Mouse (Mus musculus): Measurements from ENCODE around the gene Cradd.
A peak's percentile ranks its signal among the peaks of the same experiment; 100 is the strongest.

Cradd gene

DNA sequence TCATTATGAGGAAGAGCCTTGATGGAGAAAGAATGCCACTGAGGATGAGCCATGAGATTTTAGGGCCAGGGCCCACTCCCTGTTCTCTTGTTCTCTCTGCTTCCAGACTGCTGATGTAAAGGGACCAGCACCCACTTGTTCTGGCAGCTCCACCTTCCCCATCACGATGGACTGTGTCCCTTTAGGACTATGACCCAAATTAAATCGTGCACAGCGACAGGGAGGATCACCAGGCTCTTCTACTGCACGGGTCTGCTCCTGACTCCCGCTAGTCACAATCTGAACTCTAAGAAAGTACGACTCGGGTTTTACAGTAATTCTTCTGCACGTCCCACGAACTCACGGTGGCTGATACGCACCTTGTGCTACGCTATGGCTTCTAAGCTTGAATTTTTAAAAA, 14.9 kb downstream of the Cradd start:
- TF ChIP-seq POU5F1 (IDR thresholded peaks at IDR 0.05; ENCODE audit: borderline replicate concordance, low read length) = no peak
- peaks cover 11% of the 10 kb centered on the region for H3K36me3 ChIP-seq (ENCODE audit: insufficient read depth, low read length)
- no peaks in the 10 kb centered on the region for H3K27me3 ChIP-seq (ENCODE audit: insufficient read depth, low read length)
- peak overlapping the region; percentile 48 for H3K4me3 ChIP-seq (replicated peaks; ENCODE audit: low read length)
- H3K4me1 ChIP-seq (replicated peaks; ENCODE audit: low read depth, low read length) = peaks cover 85% of the 10 kb centered on the region
- no peaks in the 10 kb centered on the region for H3K9me3 ChIP-seq (ENCODE audit: low read length)

DNA sequence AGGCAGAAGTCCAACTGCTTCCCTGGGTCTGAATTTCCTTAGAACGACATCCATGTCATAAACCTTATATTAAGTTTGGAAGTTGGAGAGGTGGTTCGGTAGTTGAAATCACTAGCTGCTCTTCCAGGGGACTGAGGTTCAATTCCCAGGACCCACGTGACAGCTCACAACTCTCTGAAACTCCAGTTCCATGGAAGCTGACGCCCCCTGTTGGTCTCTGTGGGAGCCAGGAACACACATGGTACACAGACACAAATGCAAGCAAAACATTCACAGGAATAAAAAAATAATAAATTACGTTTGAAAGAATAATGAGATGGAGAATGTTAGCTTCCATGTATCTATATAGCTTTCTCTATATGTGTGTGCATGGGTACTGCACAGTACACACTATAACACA, 16.0 kb downstream of the Cradd start:
- peak; percentile 57 for TF ChIP-seq CTCF (conservative IDR thresholded peaks at IDR 0.05; ENCODE audit: low read length)
- no peak for TF ChIP-seq NANOG (IDR thresholded peaks at IDR 0.05; ENCODE audit: borderline replicate concordance, low read length)
- peaks cover 83% of the 10 kb centered on the region for H3K4me1 ChIP-seq (replicated peaks; ENCODE audit: low read depth, low read length)
- H3K4me3 ChIP-seq (replicated peaks; ENCODE audit: low read length) = no peak overlapping the region
- H3K36me3 ChIP-seq (ENCODE audit: insufficient read depth, low read length) = peaks cover 11% of the 10 kb centered on the region
- H3K9me3 ChIP-seq (ENCODE audit: low read length) = no peaks in the 10 kb centered on the region
- H3K27me3 ChIP-seq (ENCODE audit: insufficient read depth, low read length) = no peaks in the 10 kb centered on the region

DNA sequence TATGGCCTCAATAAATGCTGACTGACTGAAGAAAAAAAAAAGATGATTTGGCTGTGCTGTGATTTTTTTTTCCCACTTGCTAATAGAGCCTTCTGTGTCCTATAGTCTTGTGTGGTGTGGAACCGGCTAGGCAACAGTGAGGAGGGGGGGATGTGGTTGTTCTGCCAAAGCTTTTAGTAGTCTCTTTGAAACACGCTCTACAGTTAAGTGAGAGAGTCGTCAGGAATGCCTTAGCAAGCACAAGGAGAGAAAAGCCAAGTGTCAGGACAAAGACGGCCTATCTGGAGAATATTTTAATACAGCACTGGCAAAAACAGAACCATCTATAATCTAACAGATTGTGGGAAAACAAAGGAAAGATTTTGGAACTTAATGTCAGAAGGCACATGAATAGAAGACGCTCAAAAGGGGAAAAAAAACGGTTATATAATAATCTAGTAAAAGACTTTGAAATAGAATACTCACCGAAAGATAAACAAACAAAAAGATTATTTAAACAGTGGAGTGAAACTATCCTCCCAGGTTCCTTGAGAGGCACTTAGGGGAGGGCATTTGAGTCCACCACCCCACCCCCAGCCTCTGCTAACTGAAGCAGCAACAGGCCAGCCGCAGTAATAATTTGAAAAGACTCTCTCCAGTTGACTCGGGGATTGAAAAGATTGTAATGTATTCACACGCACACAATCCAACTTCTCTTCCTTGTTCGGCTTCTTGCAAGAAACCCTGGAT, 16.9 kb downstream of the Cradd start:
- H3K4me3 ChIP-seq (replicated peaks; ENCODE audit: low read length) = no peak overlapping the region
- H3K36me3 ChIP-seq (ENCODE audit: insufficient read depth, low read length) = peaks cover 11% of the 10 kb centered on the region
- H3K27me3 ChIP-seq (ENCODE audit: insufficient read depth, low read length) = no peaks in the 10 kb centered on the region
- H3K4me1 ChIP-seq (replicated peaks; ENCODE audit: low read depth, low read length) = peaks cover 85% of the 10 kb centered on the region
- H3K9me3 ChIP-seq (ENCODE audit: low read length) = no peaks in the 10 kb centered on the region
- TF ChIP-seq NANOG (IDR thresholded peaks at IDR 0.05; ENCODE audit: borderline replicate concordance, low read length) (no peak), POU5F1 (IDR thresholded peaks at IDR 0.05; ENCODE audit: borderline replicate concordance, low read length) (no peak), CTCF (conservative IDR thresholded peaks at IDR 0.05; ENCODE audit: low read length) (no peak)

DNA sequence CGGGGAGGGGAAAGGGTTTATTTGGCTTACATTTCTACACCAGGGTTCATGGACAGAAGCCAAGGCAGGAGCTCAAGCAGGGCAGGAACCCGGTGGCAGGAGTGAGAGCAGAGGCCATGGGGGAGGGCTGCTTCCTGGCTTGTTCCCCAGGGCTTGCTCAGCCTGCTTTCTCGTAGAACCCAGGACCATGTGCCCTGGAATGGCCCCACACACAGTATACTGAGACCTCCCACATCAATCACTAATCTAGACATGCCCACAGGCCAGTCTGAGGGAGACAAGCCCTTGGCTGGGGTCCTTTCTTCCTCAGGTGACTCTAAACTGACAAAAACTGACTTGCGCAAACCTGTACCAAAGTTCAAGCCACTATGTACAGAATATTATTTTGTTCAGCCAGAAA, 19.7 kb downstream of the Cradd start:
- no peak for TF ChIP-seq NANOG (IDR thresholded peaks at IDR 0.05; ENCODE audit: borderline replicate concordance, low read length)
- TF ChIP-seq CTCF (conservative IDR thresholded peaks at IDR 0.05; ENCODE audit: low read length) = no peak
- TF ChIP-seq POU5F1 (IDR thresholded peaks at IDR 0.05; ENCODE audit: borderline replicate concordance, low read length) = no peak
- Histone ChIP-seq H3K4me1 (replicated peaks; ENCODE audit: low read depth, low read length) (peaks cover 79% of the 10 kb centered on the region), H3K4me3 (replicated peaks; ENCODE audit: low read length) (no peak overlapping the region), H3K36me3 (ENCODE audit: insufficient read depth, low read length) (peaks cover 11% of the 10 kb centered on the region), H3K9me3 (ENCODE audit: low read length) (no peaks in the 10 kb centered on the region), H3K27me3 (ENCODE audit: insufficient read depth, low read length) (no peaks in the 10 kb centered on the region)

DNA sequence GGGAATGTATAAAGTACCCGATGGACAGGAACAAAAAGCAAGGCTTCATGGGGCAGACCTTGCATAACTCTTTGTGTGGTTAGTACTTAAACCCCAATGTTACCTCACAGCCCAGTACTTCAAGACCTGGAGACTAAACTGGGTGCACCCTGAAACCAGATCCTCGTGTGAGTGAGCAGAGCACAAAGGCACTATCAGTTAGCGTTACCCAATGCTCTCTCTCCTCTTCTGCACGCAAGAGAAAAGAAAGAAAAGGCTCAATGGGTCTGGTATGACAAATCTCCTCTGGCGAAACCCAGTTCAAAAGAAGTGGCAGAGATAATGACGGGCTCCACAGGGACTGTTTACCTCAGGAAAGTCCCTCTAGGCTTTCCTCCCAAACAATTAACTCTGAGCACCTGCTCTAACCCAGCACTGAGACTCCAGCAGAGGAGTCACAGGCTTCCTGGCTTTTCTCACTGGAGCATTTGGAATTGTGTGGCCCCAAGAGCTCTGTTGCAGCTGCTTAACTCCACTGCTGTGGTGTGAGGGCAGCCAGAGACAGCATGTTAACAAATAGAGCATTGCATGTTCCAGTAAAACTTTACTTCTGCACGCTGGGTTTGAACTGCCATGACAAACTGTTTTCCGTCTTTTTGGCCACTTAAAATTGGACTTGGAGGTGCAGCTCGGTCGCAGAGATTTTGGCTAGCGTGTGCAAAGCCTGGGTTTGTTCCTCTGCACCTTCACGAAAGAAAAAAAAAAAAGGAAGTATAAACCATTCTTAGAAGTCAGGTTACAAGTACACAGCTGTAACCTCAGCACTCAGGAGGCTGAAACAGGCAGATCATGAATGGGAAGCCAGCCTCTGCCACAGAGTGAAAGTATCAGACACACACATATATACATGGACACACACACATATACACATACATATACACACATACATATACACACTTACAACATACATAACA, 21.4 kb downstream of the Cradd start:
- Histone ChIP-seq H3K4me1 (replicated peaks; ENCODE audit: low read depth, low read length) (peaks cover 84% of the 10 kb centered on the region), H3K9me3 (ENCODE audit: low read length) (no peaks in the 10 kb centered on the region), H3K27me3 (ENCODE audit: insufficient read depth, low read length) (no peaks in the 10 kb centered on the region), H3K36me3 (ENCODE audit: insufficient read depth, low read length) (peaks cover 15% of the 10 kb centered on the region), H3K4me3 (replicated peaks; ENCODE audit: low read length) (no peak overlapping the region)
- TF ChIP-seq NANOG (IDR thresholded peaks at IDR 0.05; ENCODE audit: borderline replicate concordance, low read length) (peak; percentile 57; the same call in 1 of the 2 replicates), POU5F1 (IDR thresholded peaks at IDR 0.05; ENCODE audit: borderline replicate concordance, low read length) (no peak), CTCF (conservative IDR thresholded peaks at IDR 0.05; ENCODE audit: low read length) (no peak)

DNA sequence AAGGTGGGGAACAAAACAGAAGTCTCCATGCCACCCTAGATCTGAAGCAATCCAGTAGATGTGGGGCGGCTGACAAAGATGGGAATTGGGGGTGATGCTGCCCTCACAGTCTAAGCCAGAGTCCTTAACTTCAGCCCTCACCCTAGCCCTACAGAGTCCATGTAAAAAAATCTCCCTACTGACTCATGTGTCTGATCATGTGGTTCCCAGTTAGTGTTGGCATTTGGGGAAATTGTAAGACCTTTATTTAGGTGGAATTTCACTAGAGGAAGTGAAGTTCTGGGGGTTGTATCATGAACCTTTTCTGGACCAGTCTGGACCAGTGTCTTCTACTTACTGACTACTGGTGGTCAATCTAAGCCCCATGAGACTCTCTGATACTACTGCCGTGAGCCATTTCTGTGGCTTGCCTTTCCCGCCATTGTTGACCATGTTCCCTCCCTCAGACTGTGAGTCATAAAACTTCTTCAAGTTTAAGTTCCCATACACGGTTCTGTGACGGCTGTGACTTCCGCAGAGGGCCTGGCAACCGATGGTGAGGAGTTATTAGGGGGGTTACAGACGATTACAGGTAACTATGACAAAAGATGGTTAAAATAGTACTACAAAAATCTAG, 23.6 kb downstream of the Cradd start:
- Histone ChIP-seq H3K9me3 (ENCODE audit: low read length) (no peaks in the 10 kb centered on the region), H3K4me3 (replicated peaks; ENCODE audit: low read length) (no peak overlapping the region), H3K27me3 (ENCODE audit: insufficient read depth, low read length) (no peaks in the 10 kb centered on the region), H3K4me1 (replicated peaks; ENCODE audit: low read depth, low read length) (peaks cover 67% of the 10 kb centered on the region), H3K36me3 (ENCODE audit: insufficient read depth, low read length) (peaks cover 4% of the 10 kb centered on the region; the same call in 1 of the 2 replicates)
- TF ChIP-seq CTCF (conservative IDR thresholded peaks at IDR 0.05; ENCODE audit: low read length) (no peak), POU5F1 (IDR thresholded peaks at IDR 0.05; ENCODE audit: borderline replicate concordance, low read length) (no peak), NANOG (IDR thresholded peaks at IDR 0.05; ENCODE audit: borderline replicate concordance, low read length) (no peak)

DNA sequence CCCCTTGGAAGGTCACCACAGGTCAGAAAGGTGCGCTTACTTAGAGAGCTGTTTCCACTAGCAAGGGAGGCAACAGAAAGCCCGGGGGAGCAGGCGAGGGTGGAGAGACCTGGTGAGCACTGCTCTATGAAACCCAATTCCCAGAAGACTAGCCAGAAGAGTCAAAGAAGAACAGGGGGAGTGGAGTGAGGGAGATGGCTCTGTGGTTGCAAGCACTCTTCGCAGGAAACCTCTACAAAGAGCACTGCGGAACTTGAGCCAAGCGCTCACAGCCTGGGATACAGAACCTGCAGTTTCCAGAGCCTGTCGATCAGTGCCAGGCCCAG, 24.2 kb downstream of the Cradd start:
- TF ChIP-seq POU5F1 (IDR thresholded peaks at IDR 0.05; ENCODE audit: borderline replicate concordance, low read length) (no peak), CTCF (conservative IDR thresholded peaks at IDR 0.05; ENCODE audit: low read length) (no peak), NANOG (IDR thresholded peaks at IDR 0.05; ENCODE audit: borderline replicate concordance, low read length) (no peak)
- Histone ChIP-seq H3K27me3 (ENCODE audit: insufficient read depth, low read length) (no peaks in the 10 kb centered on the region), H3K36me3 (ENCODE audit: insufficient read depth, low read length) (peaks cover 4% of the 10 kb centered on the region; the same call in 1 of the 2 replicates), H3K4me1 (replicated peaks; ENCODE audit: low read depth, low read length) (peaks cover 62% of the 10 kb centered on the region), H3K9me3 (ENCODE audit: low read length) (no peaks in the 10 kb centered on the region), H3K4me3 (replicated peaks; ENCODE audit: low read length) (no peak overlapping the region)

DNA sequence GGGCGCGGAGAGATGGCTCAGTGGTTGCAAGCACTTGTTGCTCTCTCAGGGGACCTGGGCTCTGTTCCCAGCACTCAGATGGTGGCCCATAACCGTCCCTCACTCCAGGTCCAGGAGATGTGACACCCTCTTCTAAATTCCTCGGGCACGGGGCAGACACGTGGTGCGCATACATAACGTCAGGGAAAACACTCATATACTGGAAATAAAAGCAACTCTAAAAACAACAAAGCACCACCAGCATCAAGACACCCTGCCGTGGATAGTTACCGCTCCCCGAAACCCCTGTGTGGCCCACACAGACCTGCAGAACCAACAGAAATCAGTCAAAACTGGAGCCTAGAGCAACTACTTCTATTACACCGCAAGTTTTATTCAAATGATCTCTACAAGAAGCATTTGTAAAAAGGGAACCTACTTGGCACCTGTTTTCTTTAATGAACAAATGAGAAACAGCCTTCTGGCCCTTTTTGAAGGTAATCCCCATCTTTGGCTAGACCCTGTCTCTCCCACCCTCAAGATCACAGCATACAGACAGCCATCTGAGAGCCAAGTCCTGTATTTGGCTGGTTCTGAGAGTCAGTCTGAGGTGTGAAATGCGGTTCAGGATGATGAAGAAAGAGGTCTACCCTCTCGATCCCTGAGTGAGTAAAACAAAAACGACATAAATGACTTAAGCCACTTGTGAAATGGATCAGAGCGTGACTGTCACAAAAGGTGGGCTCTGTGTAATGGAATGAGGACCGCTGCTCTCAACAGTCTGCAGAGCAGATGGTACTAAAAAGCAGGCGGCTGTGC, 24.7 kb downstream of the Cradd start:
- peaks cover 4% of the 10 kb centered on the region; the same call in 1 of the 2 replicates for H3K36me3 ChIP-seq (ENCODE audit: insufficient read depth, low read length)
- TF ChIP-seq CTCF (conservative IDR thresholded peaks at IDR 0.05; ENCODE audit: low read length) = no peak
- TF ChIP-seq POU5F1 (IDR thresholded peaks at IDR 0.05; ENCODE audit: borderline replicate concordance, low read length) = no peak
- TF ChIP-seq NANOG (IDR thresholded peaks at IDR 0.05; ENCODE audit: borderline replicate concordance, low read length) = no peak
- H3K4me3 ChIP-seq (replicated peaks; ENCODE audit: low read length) = no peak overlapping the region
- no peaks in the 10 kb centered on the region for H3K9me3 ChIP-seq (ENCODE audit: low read length)
- H3K27me3 ChIP-seq (ENCODE audit: insufficient read depth, low read length) = no peaks in the 10 kb centered on the region
- peaks cover 56% of the 10 kb centered on the region for H3K4me1 ChIP-seq (replicated peaks; ENCODE audit: low read depth, low read length)

Data from E14TG2a.4 (cell line).